Mouse (Mus musculus): ENCODE data around the gene Olfr1079. TPM values are rescaled to one million over a fixed set of nuclear protein-coding genes. Genes with fewer than 3 reads are reported as not detected.
"Not testable (repeated sequence)": the region's sequence is repeated elsewhere in the genome, so short reads cannot be mapped to it uniquely, and the experiment has no call there.

Gene Olfr1079
- not detected in 2 replicates for total RNA-seq (2017)

DNA sequence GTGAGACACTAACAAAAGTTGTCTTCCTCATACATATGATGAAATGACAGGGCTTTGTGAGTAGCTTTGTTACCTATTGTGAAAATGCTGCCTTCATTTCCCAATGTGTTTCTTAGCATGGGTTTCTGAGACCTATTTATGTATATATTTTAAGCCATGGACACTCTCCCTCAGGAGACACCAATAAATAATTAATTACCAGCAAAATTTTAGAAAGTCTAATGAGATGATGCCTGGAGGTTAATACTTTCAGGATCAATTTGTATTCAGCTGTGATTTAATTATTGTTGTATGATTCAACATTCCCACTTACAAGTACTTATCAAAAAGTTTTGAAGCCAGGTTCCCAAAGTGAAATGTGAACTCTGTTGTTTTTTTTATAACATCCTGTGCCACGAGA is at the start of gene Olfr1079:
Olfr1079 (minus strand) TSS at position 101 of the 400 bp plus-strand sequence.
- no peak for ATAC-seq (replicated peaks in 1 of 2; ENCODE audit: insufficient read depth in 1 of 2, low FRiP score in 2 of 2, low TSS enrichment in 1 of 2, low read depth in 1 of 2, poor library complexity in 2 of 2, severe bottlenecking in 2 of 2)

GRCm38 (mm10) chr2:86558135-86558534 is 15.9 kb upstream of the Olfr1079 start, which contains the start of gene Olfr1080:
Gene Olfr1080, minus strand, starts transcription at chr2:86558235.
- not testable (repeated sequence) for ATAC-seq (replicated peaks in 1 of 2; ENCODE audit: insufficient read depth in 1 of 2, low FRiP score in 2 of 2, low TSS enrichment in 1 of 2, low read depth in 1 of 2, poor library complexity in 2 of 2, severe bottlenecking in 2 of 2)

DNA sequence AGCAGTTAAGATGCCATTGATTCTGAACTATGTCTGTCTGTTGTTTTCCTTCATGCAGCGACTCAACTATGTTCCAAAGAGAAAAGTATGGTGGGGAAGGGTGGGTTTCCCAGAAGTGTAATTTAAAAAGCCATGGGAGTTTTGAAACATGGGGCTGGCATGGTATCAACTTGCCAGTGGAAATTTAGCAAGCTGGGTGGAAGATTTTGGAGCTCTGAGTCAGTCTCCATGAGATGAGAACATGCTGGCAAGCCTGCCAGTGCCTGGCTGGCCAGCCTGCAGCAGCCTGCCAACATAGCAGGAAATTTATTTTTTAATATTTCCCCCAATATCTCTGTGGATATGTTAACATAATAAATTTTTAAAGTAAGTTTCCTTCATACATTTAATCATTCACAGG is 11.3 kb downstream of the Olfr1079 start:
- no peak for ATAC-seq (replicated peaks in 1 of 2; ENCODE audit: insufficient read depth in 1 of 2, low FRiP score in 2 of 2, low TSS enrichment in 1 of 2, low read depth in 1 of 2, poor library complexity in 2 of 2, severe bottlenecking in 2 of 2)

GRCm38 (mm10) chr2:86508161-86508560 is 34.1 kb downstream of the Olfr1079 start, which contains the start of gene Olfr1076:
Gene Olfr1076, plus strand, starts transcription at chr2:86508461.
- ATAC-seq (replicated peaks in 1 of 2; ENCODE audit: insufficient read depth in 1 of 2, low FRiP score in 2 of 2, low TSS enrichment in 1 of 2, low read depth in 1 of 2, poor library complexity in 2 of 2, severe bottlenecking in 2 of 2): no peak

- ATAC-seq (replicated peaks in 1 of 2; ENCODE audit: insufficient read depth in 1 of 2, low FRiP score in 2 of 2, low TSS enrichment in 1 of 2, low read depth in 1 of 2, poor library complexity in 2 of 2, severe bottlenecking in 2 of 2): no peak
These were observed 55.0 kb downstream of the Olfr1079 start, which contains the start of gene Olfr228 for GRCm38 (mm10) chr2:86487286-86487685. Gene Olfr228, minus strand, starts transcription at chr2:86487386.

Other genes starting within 250 kb of the Olfr1079 start
- gene Olfr1053, start 227.2 kb downstream of the Olfr1079 start, total RNA-seq (2017): not detected in 2 replicates
- not detected in 2 replicates for gene Olfr1054, start 207.0 kb downstream of the Olfr1079 start, total RNA-seq (2017)
- gene Olfr1055, start 192.2 kb downstream of the Olfr1079 start, total RNA-seq (2017): not detected in 2 replicates
- not detected in 2 replicates for gene Olfr1056, start 180.0 kb downstream of the Olfr1079 start, total RNA-seq (2017)
- gene Olfr1057, start 164.1 kb downstream of the Olfr1079 start, total RNA-seq (2017): not detected in 2 replicates
- gene Olfr1058, start 153.9 kb downstream of the Olfr1079 start, total RNA-seq (2017): not detected in 2 replicates
- not detected in 2 replicates for gene Olfr1061, start 128.4 kb downstream of the Olfr1079 start, total RNA-seq (2017)
- not detected in 2 replicates for gene Olfr1062, start 115.7 kb downstream of the Olfr1079 start, total RNA-seq (2017)
- gene Olfr1065, start 91.9 kb downstream of the Olfr1079 start, total RNA-seq (2017): not detected in 2 replicates
- gene Olfr1066, start 86.2 kb downstream of the Olfr1079 start, total RNA-seq (2017): not detected in 2 replicates
- gene Olfr228, start 55.1 kb downstream of the Olfr1079 start, total RNA-seq (2017): not detected in 2 replicates
- not detected in 2 replicates for gene Olfr1076, start 34.0 kb downstream of the Olfr1079 start, total RNA-seq (2017)
- not detected in 2 replicates for gene Olfr1080, start 15.8 kb upstream of the Olfr1079 start, total RNA-seq (2017)
- gene Olfr1082, start 56.5 kb upstream of the Olfr1079 start, total RNA-seq (2017): not detected in 2 replicates
- not detected in 2 replicates for gene Olfr1084, start 97.2 kb upstream of the Olfr1079 start, total RNA-seq (2017)
- not detected in 2 replicates for gene Olfr1085, start 119.5 kb upstream of the Olfr1079 start, total RNA-seq (2017)
- not detected in 2 replicates for gene Olfr1086, start 137.6 kb upstream of the Olfr1079 start, total RNA-seq (2017)
- gene Olfr1087, start 155.9 kb upstream of the Olfr1079 start, total RNA-seq (2017): not detected in 2 replicates
- not detected in 2 replicates for gene Olfr1089, start 191.2 kb upstream of the Olfr1079 start, total RNA-seq (2017)
- not detected in 2 replicates for gene Olfr1090, start 216.5 kb upstream of the Olfr1079 start, total RNA-seq (2017)
- gene Olfr1093, start 240.0 kb upstream of the Olfr1079 start, total RNA-seq (2017): not detected in 2 replicates

Measured in hematopoietic stem cell, adult 5-6 weeks (primary cell).